Comparison of ENCODE assay signal across 15 mouse cellular contexts in genomic region chr5:113354311-113354710, GRCm38 (mm10). TPM values are rescaled to one million over a fixed set of nuclear protein-coding genes. Genes with fewer than 3 reads are reported as not detected.
DNase-seq lines count a peak whose midpoint lies in the region; ATAC-seq lines count a peak whose summit lies in the region.
"Had no signal": no experiment of that assay in that cellular context is flagged by ENCODE, and none has a peak within 500 bp of the region (broad histone marks: within the 10 kb centered on the region; RNA-seq: fewer than 3 reads in every experiment).

No protein-coding gene starts in this region.

- H3K36me3 ChIP-seq in hindbrain, embryonic 15.5 days, result no peaks in the 10 kb centered on the region
- H3K36me3 ChIP-seq in hindbrain, embryonic 14.5 days (replicated peaks; ENCODE audit: control insufficient read depth, insufficient read depth), result no peaks in the 10 kb centered on the region
- H3K36me3 ChIP-seq in heart, embryonic 10.5 days, result no peaks in the 10 kb centered on the region

- no peak overlapping the region for H3K4me3 ChIP-seq in hindbrain, embryonic 15.5 days
- H3K4me3 ChIP-seq in hindbrain, embryonic 14.5 days (replicated peaks; ENCODE audit: low read length), result no peak overlapping the region
- H3K4me3 ChIP-seq in heart, embryonic 10.5 days, result no peak overlapping the region

- H3K9me3 ChIP-seq in hindbrain, embryonic 15.5 days, result no peaks in the 10 kb centered on the region
- H3K9me3 ChIP-seq in hindbrain, embryonic 14.5 days (ENCODE audit: control insufficient read depth, low read length), result no peaks in the 10 kb centered on the region
- H3K9me3 ChIP-seq in heart, embryonic 10.5 days, result no peaks in the 10 kb centered on the region

- peak overlapping the region; percentile 13 for H3K4me2 ChIP-seq in hindbrain, embryonic 15.5 days
- no peak overlapping the region; the same call in 1 of the 2 replicates for H3K4me2 ChIP-seq in hindbrain, embryonic 14.5 days (replicated peaks)
- H3K4me2 ChIP-seq: liver, embryonic 11.5 days had no signal

- no peak for ATAC-seq in hindbrain, embryonic 15.5 days (ENCODE audit: low FRiP score, low read depth)
- no peak for ATAC-seq in hindbrain, embryonic 14.5 days (ENCODE audit: low FRiP score)

- no peak overlapping the region for H3K27ac ChIP-seq in hindbrain, embryonic 15.5 days (replicated peaks)
- no peak overlapping the region for H3K27ac ChIP-seq in hindbrain, embryonic 14.5 days
- H3K27ac ChIP-seq in heart, embryonic 10.5 days, result no peak overlapping the region

- H3K9ac ChIP-seq in hindbrain, embryonic 15.5 days, result no peak overlapping the region
- H3K9ac ChIP-seq in hindbrain, embryonic 14.5 days, result no peak overlapping the region

- DNase-seq in hindbrain, embryonic 14.5 days (ENCODE audit: low spot score), result no peak
- peak; percentile 17 for DNase-seq in thymus, postnatal 4 days
- DNase-seq in thymus, postnatal 25 days, result no peak
- peak; percentile 61 to 77 for DNase-seq in left cerebral cortex, adult 8-10 months (ENCODE audit: low spot score in 2 of 2)
- peak; percentile 28 for DNase-seq in telencephalon, adult 2 months (ENCODE audit: low read depth, low spot score)
- no peak for DNase-seq in heart, embryonic 10.5 days (ENCODE audit: low spot score)
- DNase-seq in gastrocnemius, postnatal 4 days (ENCODE audit: low spot score in 2 of 2), result no peak
- DNase-seq: gastrocnemius, postnatal 10 days had no signal

- peaks cover 12% of the 10 kb centered on the region for H3K27me3 ChIP-seq in hindbrain, embryonic 15.5 days
- H3K27me3 ChIP-seq in hindbrain, embryonic 14.5 days (ENCODE audit: control insufficient read depth, insufficient read depth, low read length), result peaks cover 24% of the 10 kb centered on the region; the same call in 1 of the 2 replicates
- H3K27me3 ChIP-seq in heart, embryonic 10.5 days (ENCODE audit: insufficient read depth, poor library complexity, severe bottlenecking), result peaks cover 96% of the 10 kb centered on the region

- H3K4me1 ChIP-seq in hindbrain, embryonic 15.5 days (replicated peaks), result peaks cover 41% of the 10 kb centered on the region
- peaks cover 29% of the 10 kb centered on the region; the same call in 1 of the 2 replicates for H3K4me1 ChIP-seq in hindbrain, embryonic 14.5 days (replicated peaks; ENCODE audit: control insufficient read depth, insufficient read depth, low read length)
- peaks cover 6% of the 10 kb centered on the region; the same call in 1 of the 2 replicates for H3K4me1 ChIP-seq in heart, embryonic 10.5 days

- WGBS in hindbrain, embryonic 15.5 days, result 50% methylated on average over 16 of the region's 16 CpGs
- 41% methylated on average over 16 of the region's 16 CpGs for WGBS in hindbrain, embryonic 14.5 days
- WGBS in heart, embryonic 10.5 days, result 40% methylated on average over 16 of the region's 16 CpGs

RNA-seq across cellular contexts. Expression of gene Aym1, which starts 2.8 kb away (rescaled TPM):
- polyA plus RNA-seq in hindbrain, embryonic 15.5 days (2015; fragmentation: Nextera tagmentation; extraction: Ambion mirVana), result not detected in 2 replicates
- not detected in 2 replicates for polyA plus RNA-seq in hindbrain, embryonic 14.5 days (2014; fragmentation: Nextera tagmentation; extraction: Ambion mirVana)
- total RNA-seq in left cerebral cortex, adult 8-10 months (2022), result not detected
- polyA plus RNA-seq in heart, embryonic 10.5 days (2016; fragmentation: Nextera tagmentation; extraction: Ambion mirVana), result not detected in 2 replicates
- total RNA-seq in gastrocnemius, postnatal 4 days (2021), result not detected
- total RNA-seq: common myeloid progenitor, adult 5-6 weeks; gastrocnemius, postnatal 10 days; megakaryocyte-erythroid progenitor cell, adult 5-6 weeks had no signal
- polyA plus RNA-seq: brain, embryonic 14.5 days; C2C12; hindbrain, embryonic 11.5 days; liver, embryonic 11.5 days had no signal

RNA-seq across cellular contexts. Expression of gene Sgsm1, which starts 43.7 kb away (rescaled TPM):
- 20.6 and 21.1 TPM in 2 replicates for polyA plus RNA-seq in hindbrain, embryonic 15.5 days (2015; fragmentation: Nextera tagmentation; extraction: Ambion mirVana)
- polyA plus RNA-seq in hindbrain, embryonic 14.5 days (2014; fragmentation: Nextera tagmentation; extraction: Ambion mirVana), result 14.8 and 15.0 TPM in 2 replicates
- 100 to 1,000 TPM in 3 of 4 experiments, 10 to 100 TPM in 1; 84.7 to 123 (median 111) TPM for total RNA-seq in left cerebral cortex, adult 8-10 months (2022)
- polyA plus RNA-seq in heart, embryonic 10.5 days (2016; fragmentation: Nextera tagmentation; extraction: Ambion mirVana), result 6.5 and 6.7 TPM in 2 replicates
- 1 to 10 TPM in 1 of 2 experiments, under 1 TPM in 1; 0.75 to 1.3 TPM for total RNA-seq in gastrocnemius, postnatal 4 days (2021)

Comparison
In these comparisons a context has a peak if more than half of its experiments do, and no peak if none do; other contexts are left out.
1. DNase-seq: peak in thymus, postnatal 4 days (single experiment), left cerebral cortex, adult 8-10 months (2 of 2) and telencephalon, adult 2 months (single experiment); none in hindbrain, embryonic 14.5 days (single experiment), thymus, postnatal 25 days (single experiment), heart, embryonic 10.5 days (single experiment) and gastrocnemius, postnatal 4 days (0 of 2).